Mouse (Mus musculus) testis, adult 2 months (tissue): ENCODE measurements at regions not wholly inside any gene's neighbourhood (a gene's known extent, or its start where the extent isn't known, plus 50 kb on each side); places are given as distances from the start of the nearest gene placed in this dataset.
"Not testable (repeated sequence)": the region's sequence is repeated elsewhere in the genome, so short reads cannot be mapped to it uniquely, and the experiment has no call there.

Experiments
- H3K27ac ChIP-seq: fragments of 200-500 bp; 2 replicates; pipeline ENCODE4 v1.5.1; 2012; ENCODE audit warnings: low read depth, low read length; ENCODE audit not compliant: control insufficient read depth, insufficient read depth
- H3K27me3 ChIP-seq: fragments of 200-500 bp; 2 replicates; pipeline ENCODE4 v1.6.1; 2012; ENCODE audit warnings: mild to moderate bottlenecking, low read length, moderate library complexity; ENCODE audit not compliant: control insufficient read depth, insufficient read depth
- H3K36me3 ChIP-seq: fragments of 200-500 bp; 2 replicates; pipeline ENCODE4 v1.6.1; 2012; ENCODE audit warnings: mild to moderate bottlenecking, low read length; ENCODE audit not compliant: control insufficient read depth, insufficient read depth
- H3K4me1 ChIP-seq: fragments of 200-500 bp; 2 replicates; pipeline ENCODE4 v1.6.1; 2012; ENCODE audit warnings: low read length; ENCODE audit not compliant: control insufficient read depth, insufficient read depth
- H3K4me3 ChIP-seq: fragments of 200-500 bp; 2 replicates; pipeline ENCODE4 v1.5.1; 2012; ENCODE audit warnings: low read depth, mild to moderate bottlenecking, low read length, moderate library complexity, mixed read lengths; ENCODE audit not compliant: control insufficient read depth
- CTCF ChIP-seq: fragments of 200-500 bp; IDR thresholded peaks from 2 replicates; pipeline ENCODE4 v1.5.1; 2012; ENCODE audit warnings: low read depth, mild to moderate bottlenecking, inconsistent platforms, low read length, moderate library complexity; ENCODE audit not compliant: control insufficient read depth, insufficient read depth, insufficient replicate concordance
- POLR2A ChIP-seq: fragments of 200-500 bp; IDR thresholded peaks from 2 replicates; pipeline ENCODE4 v1.6.1; 2012; ENCODE audit warnings: low read depth, mild to moderate bottlenecking, inconsistent platforms, low read length, moderate library complexity; ENCODE audit not compliant: control insufficient read depth

- Histone ChIP-seq H3K4me1 (peaks cover 2% of the 10 kb centered on the region; the same call in 1 of the 2 replicates), H3K27me3 (no peaks in the 10 kb centered on the region), H3K36me3 (no peaks in the 10 kb centered on the region), H3K27ac (no peak overlapping the region), H3K4me3 (no peak overlapping the region)
- TF ChIP-seq CTCF (no peak), POLR2A (no peak)
These were observed 75.7 kb upstream of the Cwc22 start for GRCm38 (mm10) chr2:78021905-78022304.

- peaks cover 2% of the 10 kb centered on the region; the same call in 1 of the 2 replicates for H3K4me1 ChIP-seq
- H3K36me3 ChIP-seq, result no peaks in the 10 kb centered on the region
- TF ChIP-seq POLR2A (no peak), CTCF (no peak)
- no peak overlapping the region for H3K4me3 ChIP-seq
- no peaks in the 10 kb centered on the region for H3K27me3 ChIP-seq
- no peak overlapping the region for H3K27ac ChIP-seq
These were observed 75.3 kb upstream of the Cwc22 start for GRCm38 (mm10) chr2:78021356-78021900.

- Histone ChIP-seq H3K36me3 (no peaks in the 10 kb centered on the region), H3K27ac (no peak overlapping the region), H3K4me3 (no peak overlapping the region), H3K4me1 (no peaks in the 10 kb centered on the region), H3K27me3 (no peaks in the 10 kb centered on the region)
- no peak for TF ChIP-seq CTCF
- no peak for TF ChIP-seq POLR2A
These were observed 74.3 kb upstream of the Cwc22 start for GRCm38 (mm10) chr2:78020516-78020915.

GRCm38 (mm10) chr2:78019916-78020315 is 73.7 kb upstream of the Cwc22 start:
- no peak for TF ChIP-seq POLR2A
- no peak for TF ChIP-seq CTCF
- Histone ChIP-seq H3K4me1 (no peaks in the 10 kb centered on the region), H3K36me3 (no peaks in the 10 kb centered on the region), H3K4me3 (no peak overlapping the region), H3K27me3 (no peaks in the 10 kb centered on the region), H3K27ac (no peak overlapping the region)

GRCm38 (mm10) chr2:78012441-78012840 is 66.3 kb upstream of the Cwc22 start:
- not testable (repeated sequence) for H3K4me3 ChIP-seq, H3K27me3 ChIP-seq, H3K36me3 ChIP-seq, H3K27ac ChIP-seq, H3K4me1 ChIP-seq

GRCm38 (mm10) chr2:78011821-78012220 is 65.6 kb upstream of the Cwc22 start:
- Histone ChIP-seq H3K27ac (no peak overlapping the region), H3K36me3 (no peaks in the 10 kb centered on the region), H3K4me3 (no peak overlapping the region), H3K27me3 (no peaks in the 10 kb centered on the region), H3K4me1 (no peaks in the 10 kb centered on the region)
- TF ChIP-seq POLR2A, result no peak

GRCm38 (mm10) chr2:78011051-78011800 is 65.1 kb upstream of the Cwc22 start:
- Histone ChIP-seq H3K27ac (no peak overlapping the region), H3K36me3 (no peaks in the 10 kb centered on the region), H3K4me1 (no peaks in the 10 kb centered on the region), H3K4me3 (no peak overlapping the region), H3K27me3 (no peaks in the 10 kb centered on the region)
- no peak for TF ChIP-seq CTCF
- TF ChIP-seq POLR2A, result no peak
